1 mouse cellular context compared by ENCODE assay signal in the genomic region with DNA sequence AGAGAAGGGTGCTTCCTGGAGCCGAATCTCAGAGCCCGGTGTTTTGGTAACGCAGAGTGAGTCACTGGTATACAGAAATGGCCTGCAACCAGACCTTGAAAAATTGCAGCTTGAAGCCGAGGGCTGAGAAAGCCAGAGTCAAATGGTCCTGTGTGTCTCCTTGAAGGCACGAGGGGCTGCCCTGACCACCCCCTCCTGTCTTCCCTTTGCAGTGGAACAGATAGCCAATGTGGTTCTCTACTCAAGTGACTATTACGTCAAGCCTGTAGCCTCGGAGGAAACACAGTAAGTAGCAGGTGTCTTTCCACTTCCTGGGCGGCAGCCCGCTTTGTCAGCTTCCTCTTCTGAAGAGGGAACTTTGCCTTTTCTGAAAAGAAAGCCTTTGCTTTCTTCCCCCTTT.
TF ChIP-seq lines count a peak whose summit lies in the region.

No protein-coding gene starts in this region.

TF ChIP-seq in CH12.LX, 34 proteins besides CTCF, POLR2A, EP300 and RAD21 (continued from another document):
- TF ChIP-seq MYC (IDR thresholded peaks at IDR 0.05; ENCODE audit: low read depth, low read length) (peak; percentile 91; the same call in 1 of the 2 replicates), SIN3A (IDR thresholded peaks at IDR 0.05; ENCODE audit: low read length) (peak; percentile 89), NELFE (IDR thresholded peaks at IDR 0.05; ENCODE audit: low read depth, low read length) (peak; percentile 71; the same call in 1 of the 2 replicates), MAFK (IDR thresholded peaks at IDR 0.05; ENCODE audit: insufficient replicate concordance, low read length) (no peak), BHLHE40 (IDR thresholded peaks at IDR 0.05; ENCODE audit: low read depth, low read length) (peak; percentile 97), JUND (conservative IDR thresholded peaks at IDR 0.05; ENCODE audit: low read depth, low read length) (peak; percentile 74), MEF2A (IDR thresholded peaks at IDR 0.05; ENCODE audit: borderline replicate concordance, low read depth, low read length) (peak; percentile 90), MXI1 (IDR thresholded peaks at IDR 0.05; ENCODE audit: low read depth, low read length) (peak; percentile 61; the same call in 1 of the 2 replicates), CHD1 (IDR thresholded peaks at IDR 0.05; ENCODE audit: low read depth, low read length) (peak; percentile 69; the same call in 1 of the 2 replicates), PAX5 (IDR thresholded peaks at IDR 0.05; ENCODE audit: low read length) (no peak), CHD2 (IDR thresholded peaks at IDR 0.05; ENCODE audit: low read length) (peak; percentile 69; the same call in 1 of the 2 replicates), MAX (IDR thresholded peaks at IDR 0.05; ENCODE audit: low read length) (peak; percentile 87)
TF ChIP-seq in CH12.LX: peak in this region for 22.
